Mouse (Mus musculus) myocyte (in vitro differentiated cells): ENCODE results near the gene Rhbdd3. TPM values are rescaled to one million over a fixed set of nuclear protein-coding genes. Genes with fewer than 3 reads are reported as not detected.
A peak's percentile ranks its signal among the peaks of the same experiment; 100 is the strongest.

Source experiments
- H3K27me3 ChIP-seq: one replicate; pipeline ENCODE4 v1.6.1; 2011; ENCODE audit not compliant: control insufficient read depth, insufficient read depth, insufficient read length
- H3K36me3 ChIP-seq: one replicate; pipeline ENCODE4 v1.6.1; 2011; ENCODE audit not compliant: control insufficient read depth, insufficient read depth
- H3K4me2 ChIP-seq: one replicate; pipeline ENCODE4 v1.6.1; 2011; ENCODE audit warnings: low read depth, control low read depth
- H3K4me3 ChIP-seq: one replicate; pipeline ENCODE4 v1.5.1; 2011; ENCODE audit warnings: mild to moderate bottlenecking, control low read depth, moderate library complexity
- H3K79me2 ChIP-seq: one replicate; pipeline ENCODE4 v1.6.1; 2011; ENCODE audit not compliant: control insufficient read depth, insufficient read depth
- H3ac ChIP-seq: one replicate; pipeline ENCODE4 v1.6.1; 2011; ENCODE audit not compliant: control insufficient read depth, insufficient read length
- CEBPB ChIP-seq: IDR thresholded peaks from 2 replicates; pipeline ENCODE4 v1.6.1; 2011; ENCODE audit warnings: mild to moderate bottlenecking, moderate library complexity; ENCODE audit not compliant: poor library complexity, insufficient read depth, severe bottlenecking
- E2F4 ChIP-seq: IDR thresholded peaks from one replicate; pipeline ENCODE4 v1.6.1; 2011; ENCODE audit warnings: mild to moderate bottlenecking, control low read depth, moderate library complexity; ENCODE audit not compliant: insufficient read depth
- MAX ChIP-seq: IDR thresholded peaks from one replicate; pipeline ENCODE4 v1.6.1; 2011; ENCODE audit warnings: low read depth, mild to moderate bottlenecking, control low read depth
- MYOD1 ChIP-seq, 3 experiments: IDR thresholded peaks; one replicate each; pipeline ENCODE4 v1.6.1; 2011; ENCODE audit warnings: control low read depth in 2 of 3, low read depth in 2 of 3, mild to moderate bottlenecking in 2 of 3, moderate library complexity in 1 of 3; ENCODE audit not compliant: insufficient read length in 2 of 3, control insufficient read depth in 1 of 3
- MYOG ChIP-seq, 3 experiments: IDR thresholded peaks; one replicate each; pipeline ENCODE4 v1.6.1; 2011; ENCODE audit warnings: control low read depth in 2 of 3, low read depth in 2 of 3, mild to moderate bottlenecking in 2 of 3; ENCODE audit not compliant: insufficient read length in 2 of 3, control insufficient read depth in 1 of 3, insufficient read depth in 1 of 3
- POLR2A ChIP-seq: IDR thresholded peaks from one replicate; pipeline ENCODE4 v1.6.1; 2011; ENCODE audit warnings: low read depth, mild to moderate bottlenecking, control low read depth, moderate library complexity; ENCODE audit not compliant: insufficient read length
- POLR2AphosphoS2 ChIP-seq: IDR thresholded peaks from one replicate; pipeline ENCODE4 v1.6.1; 2011; ENCODE audit warnings: low read depth, control low read depth; ENCODE audit not compliant: insufficient read length
- REST ChIP-seq: IDR thresholded peaks from one replicate; pipeline ENCODE4 v1.6.1; 2011; ENCODE audit warnings: mild to moderate bottlenecking, control low read depth, moderate library complexity; ENCODE audit not compliant: insufficient read depth, insufficient read length
- SRF ChIP-seq: IDR thresholded peaks from one replicate; pipeline ENCODE4 v1.6.1; 2011; ENCODE audit warnings: low read depth; ENCODE audit not compliant: control insufficient read depth, insufficient read length
- TCF12 ChIP-seq: IDR thresholded peaks from one replicate; pipeline ENCODE4 v1.6.1; 2011; ENCODE audit warnings: mild to moderate bottlenecking, control low read depth; ENCODE audit not compliant: poor library complexity, insufficient read depth, severe bottlenecking
- TCF3 ChIP-seq: IDR thresholded peaks from one replicate; pipeline ENCODE4 v1.6.1; 2011; ENCODE audit warnings: low read depth, control low read depth; ENCODE audit not compliant: insufficient read length
- USF1 ChIP-seq: IDR thresholded peaks from one replicate; pipeline ENCODE4 v1.6.1; 2011; ENCODE audit warnings: low read depth, mild to moderate bottlenecking, control low read depth, moderate library complexity
- polyA plus RNA-seq: library from polyadenylated mRNA; unstranded; fragments of >200 nt; fragmentation: generic; extraction: Trizol; gene quantifications from one replicate; pipeline ENCODE4 v1.2.1, GENCODE M21; 2012; ENCODE audit warnings: missing spikeins

Rhbdd3 gene
- polyA plus RNA-seq, 1 experiment, result 23.6 TPM

DNA sequence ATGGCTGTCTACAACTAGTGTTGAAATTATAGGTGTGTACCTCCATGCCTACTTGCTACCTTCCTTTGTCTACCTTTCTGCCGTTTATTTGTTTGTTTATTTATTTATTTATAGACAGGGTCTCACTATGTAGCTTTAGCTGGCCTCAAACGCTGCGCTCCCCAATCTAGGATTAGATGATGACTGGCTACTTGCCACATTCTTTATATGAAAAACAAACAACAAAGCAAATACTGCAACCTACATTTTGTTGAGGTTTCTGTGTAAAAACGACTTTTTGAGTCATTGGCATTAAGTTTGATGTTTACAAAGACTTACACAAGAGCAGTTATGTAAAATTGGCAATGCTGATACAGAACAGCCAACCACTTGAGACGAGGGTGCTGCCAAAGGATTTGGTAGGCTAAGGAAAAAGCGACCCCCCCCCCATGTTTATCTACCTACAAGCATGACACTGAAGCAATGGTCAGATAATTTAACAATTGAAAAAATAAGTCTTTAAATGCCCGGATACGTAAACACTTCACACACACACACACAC lies 2.2 kb upstream of the Rhbdd3 start:
- peak overlapping the region; percentile 100 for H3K4me2 ChIP-seq
- no peaks in the 10 kb centered on the region for H3K27me3 ChIP-seq
- TF ChIP-seq E2F4, result no peak
- TF ChIP-seq USF1, result no peak
- peaks cover 72% of the 10 kb centered on the region for H3K79me2 ChIP-seq
- H3K4me3 ChIP-seq, result peak overlapping the region; percentile 98
- no peak overlapping the region for H3ac ChIP-seq
- H3K36me3 ChIP-seq, result peaks cover 18% of the 10 kb centered on the region

DNA sequence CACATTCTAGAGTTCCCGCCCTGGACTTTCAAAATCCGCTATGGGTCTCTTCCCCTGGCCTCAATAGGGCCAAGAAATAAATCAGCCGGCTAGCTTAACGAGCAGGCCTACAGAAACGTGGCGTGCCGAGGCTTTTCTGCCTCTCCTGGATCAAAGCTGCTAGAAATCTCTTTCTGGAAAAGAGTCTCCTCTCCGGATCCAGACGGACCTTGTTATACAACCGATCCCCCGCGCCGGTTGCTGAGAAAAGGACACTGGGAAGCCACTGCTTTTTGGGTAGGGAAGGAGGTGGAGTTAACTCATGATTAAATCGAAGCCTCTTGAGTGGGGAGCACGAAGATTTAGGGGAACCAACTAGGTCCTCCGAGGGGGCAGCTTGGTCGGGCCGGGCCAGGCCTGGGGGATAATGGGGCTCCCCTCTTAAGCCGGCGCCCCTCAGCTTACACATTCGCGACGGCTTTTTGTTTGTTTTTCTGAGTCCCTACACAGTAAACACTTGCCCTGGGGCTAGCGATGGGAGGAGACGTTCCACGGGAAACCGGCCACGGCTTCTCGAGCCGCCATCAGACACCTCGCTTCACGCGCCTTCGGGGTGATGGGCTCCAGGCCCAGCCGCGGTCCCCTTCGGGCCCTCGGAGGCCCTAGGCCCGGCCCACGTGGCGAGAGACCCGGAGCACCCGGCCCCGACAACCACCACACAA lies 541 bp upstream of the Rhbdd3 start:
- TF ChIP-seq USF1 (no peak), E2F4 (peak; percentile 4), MYOG (IDR thresholded peaks at IDR 0.05; ENCODE audit: control insufficient read depth in 1 of 3, insufficient read depth in 1 of 3, insufficient read length in 2 of 3, low read depth in 2 of 3) (no peak)

DNA sequence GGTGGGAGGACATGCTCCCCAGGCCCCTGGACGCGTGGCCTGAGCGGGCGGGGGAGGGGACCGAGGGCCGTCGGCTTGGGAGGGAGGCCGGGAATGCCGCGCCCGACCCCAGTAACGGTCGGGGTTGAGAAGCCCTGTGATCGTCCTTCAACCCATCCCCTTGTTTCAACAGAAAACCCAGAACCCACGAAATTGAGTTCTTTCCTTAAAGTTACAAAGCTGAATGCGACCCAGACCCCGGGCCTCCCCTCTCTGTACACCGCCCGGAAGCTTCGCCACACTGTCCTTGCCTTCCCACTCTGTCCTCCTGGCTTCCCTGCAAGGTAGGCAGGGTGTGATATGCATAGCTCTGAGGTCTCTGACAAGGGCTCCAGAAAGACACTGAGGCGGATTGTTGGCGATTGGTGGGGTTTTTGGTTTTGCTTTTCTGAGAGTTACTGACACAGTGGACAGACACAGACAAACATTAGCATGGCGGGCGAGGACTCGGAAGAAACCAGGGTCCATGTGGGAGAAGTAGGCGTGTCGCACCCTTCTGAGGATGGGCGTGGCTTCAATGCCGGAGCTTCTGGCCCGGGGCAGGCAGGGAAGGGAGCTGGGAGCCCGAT lies 954 bp downstream of the Rhbdd3 start:
- Histone ChIP-seq H3K4me2 (peak overlapping the region; percentile 75), H3K4me3 (peak overlapping the region; percentile 98), H3K27me3 (no peaks in the 10 kb centered on the region), H3K36me3 (peaks cover 3% of the 10 kb centered on the region), H3ac (peak overlapping the region; percentile 65), H3K79me2 (peaks cover 41% of the 10 kb centered on the region)
- peak; percentile 94 for TF ChIP-seq POLR2AphosphoS2
- TF ChIP-seq MAX, result no peak
- TF ChIP-seq POLR2A, result peak; percentile 85
- TF ChIP-seq E2F4, result no peak

More for the DNA sequence above, 541 bp upstream of the Rhbdd3 start:
- Histone ChIP-seq H3K79me2 (peaks cover 56% of the 10 kb centered on the region), H3K36me3 (peaks cover 5% of the 10 kb centered on the region), H3K4me2 (peak overlapping the region; percentile 100), H3ac (peak overlapping the region; percentile 65), H3K27me3 (no peaks in the 10 kb centered on the region), H3K4me3 (peak overlapping the region; percentile 98)

DNA sequence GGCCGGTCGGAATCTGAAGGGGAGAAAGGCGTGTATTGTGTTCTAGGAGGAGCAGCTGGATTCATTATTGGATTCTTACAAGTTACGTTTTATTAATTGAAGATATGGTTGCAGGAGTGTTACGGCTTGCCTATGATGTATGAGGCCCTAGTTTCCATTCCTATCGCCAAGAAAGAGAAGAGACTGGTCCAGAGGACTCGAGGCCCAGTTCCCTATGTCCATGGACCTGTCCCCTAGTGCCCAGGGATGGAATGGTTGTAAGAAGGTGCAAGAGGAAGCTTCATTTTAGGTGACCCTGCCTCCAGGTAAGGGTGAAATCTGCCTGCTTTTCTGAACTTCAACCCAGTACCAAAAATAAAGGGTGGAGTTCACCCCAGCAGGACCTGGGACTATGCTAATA lies 1.6 kb downstream of the Rhbdd3 start:
- Histone ChIP-seq H3ac (peak overlapping the region; percentile 65), H3K79me2 (peaks cover 35% of the 10 kb centered on the region), H3K36me3 (peaks cover 3% of the 10 kb centered on the region), H3K4me3 (peak overlapping the region; percentile 98), H3K4me2 (peak overlapping the region; percentile 75), H3K27me3 (no peaks in the 10 kb centered on the region)
- TF ChIP-seq TCF12, result no peak
- TF ChIP-seq TCF3, result no peak
- TF ChIP-seq REST, result no peak
- TF ChIP-seq MYOD1 (IDR thresholded peaks at IDR 0.05; ENCODE audit: control insufficient read depth in 1 of 3, insufficient read length in 2 of 3, low read depth in 2 of 3), result no peak
- TF ChIP-seq E2F4, result no peak
- no peak for TF ChIP-seq MAX
- TF ChIP-seq SRF, result no peak
- no peak for TF ChIP-seq CEBPB
- TF ChIP-seq MYOG (IDR thresholded peaks at IDR 0.05; ENCODE audit: control insufficient read depth in 1 of 3, insufficient read depth in 1 of 3, insufficient read length in 2 of 3, low read depth in 2 of 3), result no peak
- TF ChIP-seq POLR2AphosphoS2, result no peak
- TF ChIP-seq POLR2A, result no peak
- TF ChIP-seq USF1, result no peak

DNA sequence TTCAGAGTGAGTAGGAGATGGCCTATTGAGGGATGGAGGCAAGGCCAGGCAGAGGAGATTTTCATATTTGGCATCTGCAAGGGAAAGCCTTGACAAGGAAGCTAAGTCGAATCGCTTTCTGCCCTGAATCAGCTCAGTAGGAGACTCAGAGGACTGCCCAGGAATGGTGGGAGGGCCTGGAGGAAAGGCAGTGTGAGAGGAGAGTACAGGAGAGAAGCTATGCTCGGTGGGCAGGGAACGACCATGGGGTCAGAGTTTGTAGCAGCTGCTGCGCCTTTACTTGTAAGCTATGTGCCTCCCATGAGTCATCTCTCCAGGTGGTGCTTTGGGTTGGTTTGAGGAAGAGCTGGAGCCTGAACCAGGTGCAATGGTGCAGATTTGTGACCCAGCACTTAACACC lies 2.1 kb downstream of the Rhbdd3 start:
- no peaks in the 10 kb centered on the region for H3K27me3 ChIP-seq
- peaks cover 3% of the 10 kb centered on the region for H3K36me3 ChIP-seq
- peaks cover 30% of the 10 kb centered on the region for H3K79me2 ChIP-seq
- TF ChIP-seq MYOD1 (IDR thresholded peaks at IDR 0.05; ENCODE audit: control insufficient read depth in 1 of 3, insufficient read length in 2 of 3, low read depth in 2 of 3), result peak in 2 of 3 experiments; percentile 9 to 35
- TF ChIP-seq POLR2AphosphoS2, result no peak
- peak overlapping the region; percentile 98 for H3K4me3 ChIP-seq
- H3K4me2 ChIP-seq, result peak overlapping the region; percentile 75
- H3ac ChIP-seq, result no peak overlapping the region

DNA sequence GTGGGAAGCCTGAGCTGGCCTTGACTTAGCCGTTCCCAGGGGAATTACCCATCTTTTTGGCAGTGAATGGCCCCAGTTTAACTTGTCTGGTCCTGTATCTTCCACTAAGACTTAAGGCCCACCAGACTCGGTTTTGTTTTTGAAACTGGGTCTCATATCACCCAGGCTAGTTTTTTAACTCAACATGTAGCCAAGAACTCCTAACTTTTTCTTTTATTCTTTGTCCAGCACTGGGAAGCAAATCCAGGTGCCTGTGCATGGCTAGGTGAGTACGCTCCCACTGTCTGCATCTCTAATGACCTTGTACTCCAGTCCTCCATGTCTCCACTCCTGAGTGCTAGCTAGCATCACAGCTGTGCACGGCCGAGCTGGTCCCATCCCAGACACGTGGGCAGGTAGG lies 2.9 kb downstream of the Rhbdd3 start:
- Histone ChIP-seq H3K79me2 (peaks cover 22% of the 10 kb centered on the region), H3K4me3 (no peak overlapping the region), H3K4me2 (no peak overlapping the region), H3K27me3 (no peaks in the 10 kb centered on the region), H3ac (no peak overlapping the region), H3K36me3 (peaks cover 3% of the 10 kb centered on the region)
- TF ChIP-seq MYOD1 (IDR thresholded peaks at IDR 0.05; ENCODE audit: control insufficient read depth in 1 of 3, insufficient read length in 2 of 3, low read depth in 2 of 3), result no peak
- TF ChIP-seq E2F4, result no peak
- no peak for TF ChIP-seq POLR2AphosphoS2
- TF ChIP-seq MAX, result no peak
- no peak for TF ChIP-seq USF1
- no peak for TF ChIP-seq SRF
- TF ChIP-seq MYOG (IDR thresholded peaks at IDR 0.05; ENCODE audit: control insufficient read depth in 1 of 3, insufficient read depth in 1 of 3, insufficient read length in 2 of 3, low read depth in 2 of 3), result no peak
- no peak for TF ChIP-seq TCF12
- no peak for TF ChIP-seq POLR2A
- TF ChIP-seq TCF3, result no peak
- no peak for TF ChIP-seq CEBPB
- no peak for TF ChIP-seq REST
